Mouse (Mus musculus): ENCODE measurements around the gene Arid5b.

DNA sequence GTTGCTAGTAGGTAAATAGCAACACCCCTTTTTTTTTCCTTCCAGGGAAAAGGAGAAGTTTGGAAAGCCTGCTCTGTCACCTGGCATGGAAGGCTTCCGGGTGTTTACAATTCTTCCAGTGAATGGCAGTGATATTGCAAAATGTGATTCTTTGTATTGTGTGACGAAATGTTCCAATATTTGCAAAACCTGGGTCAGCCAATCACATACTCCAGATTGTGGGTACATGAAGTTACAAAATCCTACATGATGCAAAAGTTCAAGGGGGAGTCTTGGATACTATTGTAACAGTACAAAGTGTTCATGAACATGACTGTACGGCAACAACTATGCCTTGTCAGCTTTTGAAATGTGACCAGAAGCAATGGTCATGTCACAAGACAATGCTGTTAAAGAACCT lies 220.7 kb downstream of the Arid5b start:
- TF ChIP-seq POLR2A (IDR thresholded peaks at IDR 0.05; ENCODE audit: borderline replicate concordance, control insufficient read depth, low read depth, low read length) (no peak), CTCF (IDR thresholded peaks at IDR 0.05; ENCODE audit: control insufficient read depth, insufficient read depth, low read length) (no peak)
